Mouse (Mus musculus) lung, postnatal 0 days (tissue): ENCODE measurements around the gene Lrp1. TPM values are rescaled to one million over a fixed set of nuclear protein-coding genes. Genes with fewer than 3 reads are reported as not detected.
A peak's percentile ranks its signal among the peaks of the same experiment; 100 is the strongest.

Experiments used
- ATAC-seq: fragments of 200-750 bp; cut with Nextera tagmentation; 2 replicates; pipeline ENCODE4 v1.8.0; 2017; ENCODE audit warnings: moderate library complexity
- DNase-seq: peaks from one replicate; pipeline ENCODE4 v3.0.0-alpha.2; 2016; ENCODE audit warnings: low spot score
- H3K27ac ChIP-seq: fragments of 300-500 bp; sonication (generic); 2 replicates; pipeline ENCODE4 v1.5.1; 2014; ENCODE audit warnings: antibody characterized with exemption, mild to moderate bottlenecking, low read length, mixed read lengths
- H3K27me3 ChIP-seq: fragments of 300-500 bp; sonication (generic); replicated peaks from 2 replicates; pipeline ENCODE4 v1.6.1; 2014; ENCODE audit warnings: low read length, mixed read lengths; ENCODE audit not compliant: insufficient read depth
- H3K36me3 ChIP-seq: fragments of 300-500 bp; sonication (generic); 2 replicates; pipeline ENCODE4 v1.6.1; 2014; ENCODE audit warnings: low read length, mixed read lengths; ENCODE audit not compliant: insufficient read depth
- H3K4me1 ChIP-seq: fragments of 300-500 bp; sonication (generic); 2 replicates; pipeline ENCODE4 v1.6.1; 2014; ENCODE audit warnings: antibody characterized with exemption, low read depth, low read length, mixed read lengths; ENCODE audit not compliant: insufficient read depth
- H3K4me2 ChIP-seq: fragments of 300-500 bp; sonication (generic); replicated peaks from 2 replicates; pipeline ENCODE4 v1.6.1; 2014; ENCODE audit warnings: low read depth, mild to moderate bottlenecking, low read length, moderate library complexity, mixed read lengths
- H3K4me3 ChIP-seq: fragments of 300-500 bp; sonication (generic); 2 replicates; pipeline ENCODE4 v1.5.1; 2014; ENCODE audit warnings: low read depth, low read length
- H3K9ac ChIP-seq: fragments of 300-500 bp; sonication (generic); replicated peaks from 2 replicates; pipeline ENCODE4 v1.6.1; 2014; ENCODE audit warnings: low read depth, mild to moderate bottlenecking
- H3K9me3 ChIP-seq: fragments of 300-500 bp; sonication (generic); 2 replicates; pipeline ENCODE4 v1.6.1; 2016; ENCODE audit warnings: low read length, mixed read lengths
- CTCF ChIP-seq: IDR thresholded peaks from 2 replicates; pipeline ENCODE4 v1.5.1; 2016; ENCODE audit warnings: antibody characterized with exemption, mild to moderate bottlenecking
- EP300 ChIP-seq: IDR thresholded peaks from 2 replicates; pipeline ENCODE4 v1.6.1; 2016; ENCODE audit warnings: antibody characterized with exemption, mild to moderate bottlenecking, control low read depth
- WGBS: fragments of 180-500 bp; shearing (Covaris S2); extraction: QIAGEN DNeasy Blood & Tissue Kit; methylation state at CpG from one replicate; pipeline ENCODE4 v1.1.7; 2014; 5-methylcytosine and 5-hydroxymethylcytosine counted together
- polyA plus RNA-seq: library from polyadenylated mRNA; unstranded; fragments of >200 nt; fragmentation: Nextera tagmentation; extraction: Ambion mirVana; gene quantifications from 2 replicates; pipeline ENCODE4 v1.2.1, GENCODE M21; 2015

Lrp1 gene
- polyA plus RNA-seq, 1 experiment from 2014 or later = 71.0 TPM

DNA sequence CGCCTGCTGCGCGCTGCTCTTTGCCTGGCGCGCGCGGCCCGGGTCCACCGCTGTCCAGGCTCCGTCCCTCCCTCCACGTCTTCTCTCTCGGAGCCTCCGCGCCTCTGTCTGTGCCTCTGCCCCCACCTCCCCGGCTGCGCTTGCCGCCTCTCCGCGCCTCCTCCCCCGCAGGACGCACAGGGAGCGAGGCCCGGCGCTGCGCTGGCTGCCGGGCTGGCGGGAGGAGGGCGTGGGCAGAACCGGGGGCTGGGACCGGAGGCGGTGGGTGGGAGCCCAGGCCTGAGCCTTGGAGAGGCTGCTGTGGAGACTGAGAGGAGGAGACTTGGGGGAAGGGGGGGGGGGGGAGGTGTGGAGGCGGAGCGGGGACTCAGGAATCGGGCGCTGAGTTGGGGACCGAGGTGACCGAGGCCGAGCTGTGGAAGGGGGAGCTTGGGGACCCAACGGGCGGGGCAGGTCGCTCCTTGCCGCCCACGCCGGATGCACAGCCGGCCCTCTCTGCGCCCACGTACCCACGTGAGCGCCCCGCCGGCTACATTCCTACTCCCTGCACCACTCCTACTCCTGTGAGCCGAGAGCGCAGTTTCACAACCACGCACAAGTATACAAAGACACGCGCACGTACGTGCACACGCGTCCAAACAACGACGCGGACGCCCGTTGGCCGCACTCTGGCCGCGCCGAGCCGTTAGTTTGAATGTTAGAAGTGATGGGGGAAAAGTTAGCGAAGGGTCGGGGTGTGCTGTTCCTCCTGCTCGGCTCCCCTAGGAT, 45.7 kb upstream of the Lrp1 start, which contains the start of gene Nemp1:
Nemp1 (plus strand) TSS at position 401 of the 768 bp plus-strand sequence.
- H3K36me3 ChIP-seq = 0 out of 2 replicates have a peak, but pooled peaks cover 5% of the 10 kb centered on the region
- H3K9me3 ChIP-seq = no peaks in the 10 kb centered on the region
- peak within 1 kb of the TSS; percentile 70 for H3K4me3 ChIP-seq
- no peaks in the 10 kb centered on the region for H3K27me3 ChIP-seq
- no peak; the same call in 1 of the 2 replicates for TF ChIP-seq CTCF
- TF ChIP-seq EP300 = no peak
- peaks cover 34% of the 10 kb centered on the region for H3K4me1 ChIP-seq
- H3K27ac ChIP-seq = peak within 1 kb of the TSS; percentile 99
- WGBS = 5% methylated on average over 48 of the region's 73 CpGs
- DNase-seq = peak; percentile 96
- peak; percentile 69 for ATAC-seq
- H3K4me2 ChIP-seq = peak within 1 kb of the TSS; percentile 85
- peak within 1 kb of the TSS; percentile 53 for H3K9ac ChIP-seq

DNA sequence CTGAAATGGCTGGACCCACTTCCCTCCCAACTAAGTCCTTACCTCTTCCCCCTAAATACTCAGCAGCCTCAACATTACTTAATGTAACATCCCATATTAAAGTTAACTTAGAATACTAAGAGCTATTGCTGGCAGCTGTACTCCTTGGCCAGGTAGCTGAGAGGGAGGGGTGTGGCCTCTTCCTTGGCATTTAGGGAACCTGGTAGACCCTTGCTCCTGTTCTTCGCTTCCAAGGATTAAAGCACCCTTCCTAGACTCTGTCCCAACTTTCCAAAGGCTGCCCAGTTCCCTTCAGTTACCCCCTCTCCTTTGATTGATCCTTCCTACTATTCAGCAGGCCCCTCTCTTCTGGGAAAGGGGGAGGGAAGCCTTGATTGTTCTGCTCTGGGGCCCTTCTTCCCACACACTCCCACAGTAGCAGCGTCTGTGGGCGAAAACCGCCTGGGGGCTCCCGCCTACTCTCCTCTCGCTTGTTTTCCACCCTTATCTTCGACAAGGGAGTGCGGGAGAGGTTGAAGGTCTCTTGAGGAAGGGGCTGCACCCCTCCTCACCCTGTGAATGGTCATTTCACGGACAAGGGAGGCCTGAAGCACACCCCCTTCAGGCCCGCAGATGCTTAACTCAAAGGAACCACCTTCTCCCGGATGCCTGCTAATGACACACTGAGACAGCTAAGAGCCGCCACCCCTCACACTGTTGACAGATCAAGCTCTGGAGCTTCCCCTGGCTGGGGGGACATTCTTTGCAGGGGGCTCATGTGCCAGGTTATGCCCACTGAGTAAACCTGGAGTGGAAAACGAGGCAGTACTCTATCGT, 44.6 kb upstream of the Lrp1 start:
- TF ChIP-seq CTCF = peak; percentile 53
- no peak for TF ChIP-seq EP300
- Histone ChIP-seq H3K4me2 (peak overlapping the region; percentile 85), H3K4me1 (peaks cover 39% of the 10 kb centered on the region), H3K9me3 (no peaks in the 10 kb centered on the region), H3K9ac (peak overlapping the region; percentile 53), H3K36me3 (0 out of 2 replicates have a peak, but pooled peaks cover 5% of the 10 kb centered on the region), H3K4me3 (peak overlapping the region; percentile 70), H3K27me3 (no peaks in the 10 kb centered on the region), H3K27ac (peak overlapping the region; percentile 99)
- 6% methylated on average over 14 of the region's 14 CpGs for WGBS
- DNase-seq (peak; percentile 70), ATAC-seq (no peak)

DNA sequence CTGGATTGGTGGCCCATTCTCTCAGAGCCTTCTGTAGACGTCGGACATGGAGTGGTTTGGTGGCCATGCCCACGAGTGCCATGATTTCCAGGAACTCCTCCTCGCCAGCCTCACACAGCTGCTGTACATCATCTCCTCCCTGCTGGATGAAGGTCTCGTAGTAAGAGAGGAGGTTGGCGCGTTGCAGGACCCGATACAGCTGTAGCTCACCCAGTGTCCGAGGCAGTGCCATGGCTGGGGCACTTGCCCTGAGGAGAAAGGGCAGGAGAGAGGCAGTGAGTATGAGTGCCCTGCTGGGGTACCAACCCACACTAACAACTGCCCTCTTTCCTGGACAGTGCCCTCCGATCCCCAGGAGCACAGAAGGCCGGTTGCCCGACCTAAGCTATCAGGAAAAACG, 43.9 kb upstream of the Lrp1 start:
- peaks cover 10% of the 10 kb centered on the region for H3K36me3 ChIP-seq
- H3K4me3 ChIP-seq = no peak overlapping the region
- H3K4me1 ChIP-seq = peaks cover 39% of the 10 kb centered on the region
- DNase-seq (no peak), ATAC-seq (no peak)
- H3K9me3 ChIP-seq = no peaks in the 10 kb centered on the region
- no peaks in the 10 kb centered on the region for H3K27me3 ChIP-seq
- TF ChIP-seq EP300 (no peak), CTCF (no peak)
- H3K4me2 ChIP-seq = peak overlapping the region; percentile 85
- H3K9ac ChIP-seq = peak overlapping the region; percentile 53; the same call in 1 of the 2 replicates
- 38% methylated on average over 11 of the region's 13 CpGs for WGBS
- 0 out of 2 replicates have a peak overlapping the region, but pooled peaks have one; percentile 99 for H3K27ac ChIP-seq

DNA sequence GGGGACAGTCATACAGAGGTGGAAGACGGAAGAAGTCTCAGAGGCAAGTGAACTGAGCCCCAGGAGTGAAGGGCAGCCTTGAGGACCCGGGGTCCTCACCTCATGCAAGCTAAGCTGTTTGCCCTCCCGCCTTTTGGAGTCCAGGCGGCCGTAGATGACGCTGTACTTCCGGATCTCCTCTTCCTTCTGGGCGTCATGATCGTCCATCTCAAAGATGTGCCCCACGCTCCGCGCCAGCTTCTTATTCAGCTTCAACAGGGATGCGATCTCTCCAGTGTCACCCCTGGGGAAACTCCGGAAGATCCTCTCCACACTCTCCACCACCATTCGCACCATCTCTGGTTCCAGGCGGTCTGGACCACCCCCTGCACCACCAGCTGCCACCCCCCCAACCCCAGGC, 43.2 kb upstream of the Lrp1 start:
- Histone ChIP-seq H3K9ac (no peak overlapping the region), H3K4me2 (peak overlapping the region; percentile 85), H3K9me3 (no peaks in the 10 kb centered on the region), H3K27me3 (no peaks in the 10 kb centered on the region), H3K36me3 (peaks cover 17% of the 10 kb centered on the region), H3K4me3 (no peak overlapping the region), H3K27ac (peak overlapping the region; percentile 73), H3K4me1 (peaks cover 37% of the 10 kb centered on the region)
- 48% methylated on average over 15 of the region's 16 CpGs for whole genome bisulfite sequencing
- DNase-seq (no peak), ATAC-seq (no peak)
- TF ChIP-seq CTCF (no peak), EP300 (no peak)

DNA sequence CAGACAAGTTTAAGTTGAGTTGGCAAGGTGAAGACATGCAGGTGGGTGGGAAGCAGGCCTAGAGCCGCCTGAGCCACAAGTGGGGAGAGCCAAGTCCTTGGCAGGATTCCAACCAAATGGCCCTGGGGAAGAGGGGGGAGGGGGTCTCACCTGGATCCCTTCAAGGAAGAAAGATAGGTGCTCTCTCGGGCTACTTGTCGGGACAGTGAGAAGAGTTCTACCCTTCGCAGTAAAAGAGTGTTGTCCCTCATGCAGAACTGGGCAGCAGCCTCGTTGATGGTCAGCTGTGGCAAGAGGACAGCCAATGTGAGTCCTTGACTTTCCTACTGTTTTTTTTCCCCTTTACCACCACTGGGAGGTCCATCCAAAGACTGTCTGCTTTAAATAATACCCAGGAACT, 42.6 kb upstream of the Lrp1 start:
- no peak overlapping the region for H3K4me2 ChIP-seq
- TF ChIP-seq EP300 (no peak), CTCF (no peak)
- H3K27me3 ChIP-seq = no peaks in the 10 kb centered on the region
- H3K36me3 ChIP-seq = peaks cover 17% of the 10 kb centered on the region
- no peak for ATAC-seq
- peaks cover 34% of the 10 kb centered on the region for H3K4me1 ChIP-seq
- 34% methylated on average over 5 of the region's 5 CpGs for WGBS
- peak overlapping the region; percentile 73 for H3K27ac ChIP-seq
- no peak overlapping the region for H3K4me3 ChIP-seq
- H3K9me3 ChIP-seq = no peaks in the 10 kb centered on the region
- DNase-seq = no peak
- no peak overlapping the region for H3K9ac ChIP-seq

DNA sequence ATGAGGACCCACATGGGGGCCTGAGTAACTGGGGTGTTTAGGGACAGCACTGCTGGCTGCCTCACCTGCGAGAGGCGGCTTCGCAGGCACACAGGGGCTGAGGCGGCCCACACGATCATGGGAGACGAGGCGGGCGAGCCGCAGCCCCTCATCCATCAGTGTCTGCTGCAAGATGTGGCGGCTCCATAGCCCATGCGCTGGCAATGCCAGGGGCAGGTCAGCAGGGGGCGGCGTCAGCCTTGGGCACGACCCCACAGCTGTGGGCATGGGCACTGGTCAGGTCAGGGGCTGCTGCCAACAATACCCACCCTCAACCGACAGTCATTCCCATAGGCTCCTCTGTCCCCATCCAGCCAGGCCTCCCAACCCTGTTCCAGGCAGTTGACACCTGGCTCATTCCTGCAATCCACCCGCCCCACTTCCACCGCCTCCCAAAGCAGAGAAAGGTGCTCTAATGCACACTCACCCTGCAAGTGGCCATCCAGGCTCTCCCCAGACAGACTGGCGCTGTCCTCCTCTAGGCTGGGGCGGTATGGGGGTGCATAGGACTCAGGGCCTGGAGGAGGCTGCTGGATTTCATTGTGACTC, 41.8 kb upstream of the Lrp1 start:
- TF ChIP-seq EP300 (no peak), CTCF (peak; percentile 64)
- Histone ChIP-seq H3K4me2 (peak overlapping the region; percentile 58; the same call in 1 of the 2 replicates), H3K4me1 (peaks cover 34% of the 10 kb centered on the region), H3K27ac (peak overlapping the region; percentile 73), H3K9me3 (no peaks in the 10 kb centered on the region), H3K4me3 (no peak overlapping the region), H3K36me3 (peaks cover 17% of the 10 kb centered on the region), H3K27me3 (no peaks in the 10 kb centered on the region), H3K9ac (no peak overlapping the region)
- DNase-seq = no peak
- no peak for ATAC-seq
- WGBS = 25% methylated on average over 17 of the region's 19 CpGs
